Mouse (Mus musculus) kidney, adult 2 months (tissue): Measurements from ENCODE around the gene Grm5.

Experiments used
- CTCF ChIP-seq: fragments of 200-500 bp; conservative IDR thresholded peaks from 2 replicates; pipeline ENCODE4 v1.5.1; 2011; ENCODE audit warnings: low read depth, mild to moderate bottlenecking, control low read depth, low read length, moderate library complexity, mixed read lengths; ENCODE audit not compliant: insufficient read depth, insufficient read length
- POLR2A ChIP-seq: fragments of 200-500 bp; IDR thresholded peaks from one replicate; pipeline ENCODE4 v1.6.1; 2011; ENCODE audit warnings: low read depth, low read length, control low read depth

DNA sequence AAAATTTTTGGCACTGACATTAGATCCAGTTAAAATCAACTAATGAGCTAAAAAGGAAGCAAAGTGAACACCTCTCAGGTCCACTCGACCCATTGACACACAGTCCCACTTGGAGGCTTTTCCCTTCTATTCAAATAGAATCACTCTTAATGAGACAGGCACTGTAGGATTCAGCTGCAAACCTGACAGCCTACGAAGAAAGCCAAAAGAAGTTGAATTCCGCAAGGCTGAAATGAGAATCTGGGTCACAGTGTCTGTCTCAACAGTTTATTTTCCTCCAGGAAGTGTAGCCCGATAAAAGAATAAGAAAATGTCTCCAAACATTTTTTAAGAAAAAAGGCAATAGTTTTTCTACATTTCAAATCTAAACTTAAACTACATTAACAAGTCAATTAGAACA lies 209.9 kb downstream of the Grm5 start:
- TF ChIP-seq CTCF (no peak), POLR2A (no peak)
